Mouse (Mus musculus) embryonic facial prominence, embryonic 10.5 days (tissue): ENCODE data around the gene Met. TPM values are rescaled to one million over a fixed set of nuclear protein-coding genes. Genes with fewer than 3 reads are reported as not detected.

Experiments used
- DNase-seq: peaks from one replicate; pipeline ENCODE4 v3.0.0-alpha.2; 2017; ENCODE audit warnings: low spot score
- H3K27ac ChIP-seq: fragments of 300-500 bp; sonication (generic); replicated peaks from 2 replicates; pipeline ENCODE4 v1.5.1; 2016; ENCODE audit warnings: mild to moderate bottlenecking
- H3K27me3 ChIP-seq: fragments of 300-500 bp; sonication (generic); replicated peaks from 2 replicates; pipeline ENCODE4 v1.6.1; 2016; ENCODE audit warnings: low read depth, mild to moderate bottlenecking; ENCODE audit not compliant: poor library complexity, severe bottlenecking
- H3K36me3 ChIP-seq: fragments of 300-500 bp; sonication (generic); replicated peaks from 2 replicates; pipeline ENCODE4 v1.6.1; 2016; ENCODE audit warnings: mild to moderate bottlenecking, moderate library complexity
- H3K4me1 ChIP-seq: fragments of 300-500 bp; sonication (generic); 2 replicates; pipeline ENCODE4 v1.6.1; 2016
- H3K4me3 ChIP-seq: fragments of 300-500 bp; sonication (generic); 2 replicates; pipeline ENCODE4 v1.5.1; 2016; ENCODE audit warnings: mild to moderate bottlenecking, moderate library complexity
- H3K9me3 ChIP-seq: fragments of 300-500 bp; sonication (generic); 2 replicates; pipeline ENCODE4 v1.6.1; 2016; ENCODE audit warnings: mild to moderate bottlenecking
- WGBS: fragments of 180-500 bp; shearing (Covaris S2); methylation state at CpG from one replicate; pipeline ENCODE4 v1.1.7; 2016; 5-methylcytosine and 5-hydroxymethylcytosine counted together
- polyA plus RNA-seq: library from polyadenylated mRNA; unstranded; fragments of >200 nt; fragmentation: Nextera tagmentation; extraction: Ambion mirVana; gene quantifications from 2 replicates; pipeline ENCODE4 v1.2.1, GENCODE M21; 2016

Met gene
- polyA plus RNA-seq, 1 experiment from 2014 or later, result 1.9 TPM

DNA sequence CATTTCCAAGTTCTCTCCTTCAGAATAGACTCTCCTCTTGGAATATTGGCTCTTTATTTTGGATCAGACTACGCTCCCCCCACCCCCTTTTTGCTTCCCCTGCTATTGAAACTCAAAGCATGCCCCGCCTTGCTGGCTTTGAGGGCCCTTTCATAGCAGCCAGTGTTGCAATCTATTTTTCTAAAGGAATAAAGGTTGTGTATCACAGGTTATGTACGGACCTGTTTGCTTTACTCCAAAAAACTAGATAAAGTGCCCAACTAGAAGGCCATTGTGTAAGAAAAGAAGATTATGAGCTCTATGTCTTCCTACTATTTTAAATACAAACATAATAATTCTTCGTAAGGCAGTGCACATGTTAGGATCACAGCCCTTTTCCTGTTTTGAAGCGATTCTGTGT, 5.4 kb downstream of the Met start:
- no peak for DNase-seq
- peaks cover 40% of the 10 kb centered on the region for H3K27me3 ChIP-seq
- no peaks in the 10 kb centered on the region for H3K36me3 ChIP-seq
- H3K4me1 ChIP-seq, result peaks cover 7% of the 10 kb centered on the region
- no peak overlapping the region for H3K4me3 ChIP-seq
- no peak overlapping the region for H3K27ac ChIP-seq
- H3K9me3 ChIP-seq, result no peaks in the 10 kb centered on the region
- WGBS, result 88% methylated on average over 5 of the region's 5 CpGs

DNA sequence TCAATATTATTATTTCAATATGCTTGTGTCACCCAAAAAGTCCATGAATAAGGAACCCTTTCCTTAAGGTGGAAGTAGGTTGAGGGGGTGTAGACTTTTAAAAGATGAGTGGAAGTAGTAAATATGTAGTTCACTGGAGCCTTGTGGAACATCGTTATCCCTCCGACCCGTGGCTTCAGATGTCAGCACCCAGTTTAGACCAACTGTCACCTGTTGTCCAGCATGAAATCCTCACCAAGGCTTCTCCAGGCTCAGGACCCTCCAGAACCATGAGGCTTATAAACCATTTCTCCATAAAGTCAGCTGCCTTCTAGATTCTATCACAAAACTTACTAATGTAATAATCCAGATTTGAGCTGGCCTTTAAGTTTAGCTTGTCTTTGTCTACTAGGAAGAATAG, 9.5 kb downstream of the Met start:
- 0 out of 2 replicates have a peak, but pooled peaks cover 3% of the 10 kb centered on the region for H3K27me3 ChIP-seq
- 87% methylated on average over 3 of the region's 3 CpGs for WGBS
- no peak overlapping the region for H3K4me3 ChIP-seq
- no peak for DNase-seq
- no peak overlapping the region for H3K27ac ChIP-seq
- H3K4me1 ChIP-seq, result no peaks in the 10 kb centered on the region
- no peaks in the 10 kb centered on the region for H3K36me3 ChIP-seq
- no peaks in the 10 kb centered on the region for H3K9me3 ChIP-seq

DNA sequence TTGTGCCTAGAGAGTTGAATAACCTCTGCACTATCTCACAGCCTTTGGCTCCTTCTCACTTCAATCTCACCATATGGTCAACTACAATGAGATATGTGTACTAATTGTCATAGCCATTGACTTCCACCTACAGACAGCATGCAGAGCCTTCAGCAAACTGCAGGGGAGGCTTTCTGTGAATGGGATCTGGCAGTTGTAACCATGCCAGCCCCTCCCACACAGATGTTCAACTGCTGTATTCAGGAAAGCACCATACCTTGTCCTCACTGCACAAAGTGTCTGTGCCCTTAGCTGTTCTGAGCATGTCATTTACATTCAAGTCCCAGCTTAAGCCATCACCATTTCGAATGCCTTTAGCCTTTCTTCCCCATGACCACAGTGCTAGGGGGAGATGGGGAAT, 14.2 kb downstream of the Met start:
- no peaks in the 10 kb centered on the region for H3K36me3 ChIP-seq
- 82% methylated on average over 1 of the region's 1 CpGs for WGBS
- no peaks in the 10 kb centered on the region for H3K4me1 ChIP-seq
- H3K4me3 ChIP-seq, result no peak overlapping the region
- H3K27me3 ChIP-seq, result no peaks in the 10 kb centered on the region
- H3K9me3 ChIP-seq, result no peaks in the 10 kb centered on the region
- no peak for DNase-seq
- H3K27ac ChIP-seq, result no peak overlapping the region

DNA sequence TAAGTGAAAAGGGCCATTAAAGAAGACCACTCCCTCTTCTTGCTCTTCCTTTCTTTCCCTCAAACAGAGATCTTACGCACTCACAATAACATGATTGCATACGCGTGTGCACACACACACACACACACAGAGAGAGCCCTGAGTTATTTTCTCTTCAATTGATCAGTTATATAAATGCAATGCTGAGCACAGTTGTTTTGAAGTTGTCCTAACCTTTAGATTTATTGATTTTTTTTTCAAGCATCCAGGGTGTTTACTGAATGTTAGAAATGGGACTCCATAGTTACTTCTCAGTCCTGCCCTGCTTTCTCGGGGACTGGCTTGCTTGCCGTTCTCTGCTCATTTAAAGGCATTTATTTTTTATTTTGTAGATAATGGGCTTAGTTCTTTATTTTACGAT, 14.7 kb downstream of the Met start:
- Histone ChIP-seq H3K4me1 (no peaks in the 10 kb centered on the region), H3K27ac (no peak overlapping the region), H3K36me3 (no peaks in the 10 kb centered on the region), H3K4me3 (no peak overlapping the region), H3K27me3 (no peaks in the 10 kb centered on the region), H3K9me3 (no peaks in the 10 kb centered on the region)
- DNase-seq, result no peak
- WGBS, result 91% methylated on average over 6 of the region's 6 CpGs

DNA sequence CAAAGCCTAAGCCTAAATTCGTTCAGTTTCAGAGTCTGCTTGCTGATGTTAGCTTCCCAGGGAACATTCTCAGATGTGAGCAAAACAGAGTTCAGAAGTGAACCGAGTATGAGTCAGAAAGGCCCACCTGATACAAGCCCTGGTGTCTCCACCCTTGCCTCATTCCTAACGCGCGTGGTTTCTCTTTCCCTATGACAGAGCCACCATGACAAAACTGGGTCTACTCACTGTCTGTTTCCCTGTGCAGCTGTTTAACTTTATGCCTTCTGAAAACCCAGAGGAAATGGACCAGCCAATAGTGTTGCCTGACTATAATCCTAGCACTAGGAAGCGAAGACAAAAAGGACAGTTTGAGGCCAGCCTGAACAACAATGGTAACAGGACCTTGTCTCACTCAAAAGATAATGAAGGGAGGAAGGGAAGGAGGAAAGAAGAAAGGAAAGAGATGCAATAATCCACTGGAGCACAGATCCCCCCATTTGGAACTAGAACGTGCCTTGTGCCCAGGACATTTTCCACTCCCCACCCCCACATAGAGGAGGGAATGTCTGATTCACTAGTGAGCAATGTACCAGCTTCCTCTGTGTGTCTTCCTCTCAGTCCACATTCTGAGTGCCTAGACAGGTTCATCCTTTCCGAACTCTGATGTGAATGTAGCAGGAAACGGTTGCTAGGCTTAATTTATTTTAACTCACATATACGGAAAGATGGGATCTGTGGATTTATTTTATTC, 15.4 kb downstream of the Met start:
- DNase-seq, result no peak
- no peak overlapping the region for H3K27ac ChIP-seq
- no peaks in the 10 kb centered on the region for H3K27me3 ChIP-seq
- 82% methylated on average over 10 of the region's 10 CpGs for WGBS
- no peaks in the 10 kb centered on the region for H3K36me3 ChIP-seq
- H3K9me3 ChIP-seq, result no peaks in the 10 kb centered on the region
- no peak overlapping the region for H3K4me3 ChIP-seq
- no peaks in the 10 kb centered on the region for H3K4me1 ChIP-seq

DNA sequence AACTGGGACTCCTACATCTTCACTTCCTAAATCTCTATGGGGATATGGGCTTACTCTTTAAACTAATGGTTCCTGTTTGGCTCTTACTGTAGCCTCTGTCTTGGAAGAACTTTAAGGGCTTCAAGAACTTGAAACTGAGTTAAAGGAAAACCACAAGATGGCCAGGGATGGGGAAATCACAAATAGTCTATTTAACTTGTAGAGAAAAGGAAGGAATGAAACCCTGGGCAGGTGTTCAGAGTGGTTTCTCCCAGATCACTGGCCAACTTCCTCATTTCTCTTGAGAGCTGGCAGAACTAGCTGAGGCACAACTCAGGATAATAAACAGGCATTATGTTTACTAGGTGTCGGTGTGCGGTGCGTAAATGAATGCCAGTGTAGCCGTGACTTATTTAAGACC, 17.5 kb downstream of the Met start:
- Histone ChIP-seq H3K4me1 (no peaks in the 10 kb centered on the region), H3K36me3 (no peaks in the 10 kb centered on the region), H3K27ac (no peak overlapping the region), H3K4me3 (no peak overlapping the region), H3K27me3 (no peaks in the 10 kb centered on the region), H3K9me3 (no peaks in the 10 kb centered on the region)
- DNase-seq, result no peak
- 86% methylated on average over 4 of the region's 4 CpGs for WGBS

DNA sequence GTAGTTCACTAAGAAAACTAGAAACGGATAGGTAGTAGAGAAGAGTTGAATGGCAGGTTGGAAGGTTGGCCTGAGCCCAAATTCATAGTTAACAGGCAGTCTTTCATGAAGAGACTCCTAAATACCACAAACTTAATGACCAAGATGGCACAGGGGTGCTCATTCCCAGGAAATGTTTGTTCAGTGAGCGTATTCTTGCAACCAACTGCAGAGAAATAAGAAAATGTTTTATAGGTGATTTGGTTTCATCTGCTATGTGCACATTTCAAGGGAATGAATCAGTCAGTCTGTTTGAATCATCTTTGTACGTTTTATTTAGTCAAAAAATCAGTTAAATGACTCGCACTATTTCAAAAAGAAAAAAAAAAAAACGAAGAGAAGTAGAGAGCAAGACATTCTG, 21.6 kb downstream of the Met start:
- Histone ChIP-seq H3K9me3 (no peaks in the 10 kb centered on the region), H3K4me3 (no peak overlapping the region), H3K27me3 (no peaks in the 10 kb centered on the region), H3K27ac (no peak overlapping the region), H3K36me3 (no peaks in the 10 kb centered on the region), H3K4me1 (no peaks in the 10 kb centered on the region)
- DNase-seq, result no peak
- 88% methylated on average over 5 of the region's 5 CpGs for WGBS

DNA sequence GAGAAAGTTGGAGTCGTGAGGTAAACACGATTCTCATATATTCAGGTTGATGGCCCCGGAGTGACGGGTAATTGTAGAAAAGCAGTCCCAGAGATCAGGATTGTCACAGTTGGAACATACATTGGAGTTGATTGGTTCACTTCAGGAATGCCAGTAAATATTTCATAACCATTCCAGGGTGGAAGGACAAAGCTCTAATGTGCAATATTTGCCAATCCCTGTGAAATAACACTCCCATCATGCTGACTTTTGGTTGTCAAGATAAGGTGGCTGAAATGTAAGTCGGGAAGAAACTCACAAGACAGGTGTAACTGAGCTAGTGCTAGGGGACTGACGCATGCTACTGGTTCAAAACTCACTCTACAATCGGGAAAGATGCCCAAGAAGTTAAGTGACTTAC, 22.2 kb downstream of the Met start:
- Histone ChIP-seq H3K36me3 (no peaks in the 10 kb centered on the region), H3K27ac (no peak overlapping the region), H3K4me1 (no peaks in the 10 kb centered on the region), H3K27me3 (no peaks in the 10 kb centered on the region), H3K4me3 (no peak overlapping the region), H3K9me3 (no peaks in the 10 kb centered on the region)
- 91% methylated on average over 7 of the region's 7 CpGs for whole genome bisulfite sequencing
- no peak for DNase-seq

DNA sequence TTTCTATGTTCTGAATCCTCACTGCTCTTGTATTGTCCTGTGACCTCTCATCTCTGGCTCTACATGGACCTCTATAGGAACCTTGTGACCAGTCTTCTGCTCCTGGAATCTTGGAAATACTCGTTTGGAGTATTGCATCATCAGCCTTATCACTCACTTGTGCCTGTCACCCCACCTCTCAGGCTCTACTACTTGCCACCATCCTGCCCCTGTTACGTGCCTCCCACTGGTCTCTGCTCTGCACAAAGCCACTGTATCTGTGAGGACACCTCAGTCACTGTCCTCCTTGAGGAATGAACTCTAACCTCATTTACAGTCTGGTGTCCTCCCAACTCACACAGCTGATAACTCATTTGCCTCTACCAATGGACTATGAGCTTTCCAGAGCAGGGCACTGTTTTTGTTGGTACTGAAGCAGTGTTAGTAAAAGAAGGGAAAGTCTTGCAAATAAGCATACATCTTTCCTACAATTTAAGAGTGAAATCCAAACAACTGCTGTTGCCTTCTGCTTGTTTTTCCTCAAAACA, 24.8 kb downstream of the Met start:
- Histone ChIP-seq H3K4me3 (no peak overlapping the region), H3K36me3 (no peaks in the 10 kb centered on the region)
- WGBS, result 72% methylated on average over 2 of the region's 2 CpGs

DNA sequence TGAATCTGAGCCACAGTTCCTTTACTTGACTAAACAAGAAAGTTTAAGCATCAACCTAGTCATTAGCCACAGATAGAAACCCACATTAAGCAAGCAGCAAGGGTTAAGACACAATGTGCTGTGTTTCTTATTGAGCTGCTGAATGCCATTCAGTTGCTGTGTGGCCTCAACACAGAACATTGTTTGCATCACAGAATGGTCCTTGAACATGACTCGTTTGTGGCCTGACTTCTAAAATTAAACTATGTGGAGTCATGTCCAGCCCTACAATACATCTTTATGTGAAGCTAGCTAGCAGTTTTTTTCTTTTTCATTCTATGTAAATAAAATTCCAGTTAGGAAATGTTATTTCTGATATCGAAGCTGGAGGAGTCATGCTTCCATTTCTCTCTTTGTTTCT, 27.2 kb downstream of the Met start:
- Histone ChIP-seq H3K36me3 (no peaks in the 10 kb centered on the region), H3K27me3 (no peaks in the 10 kb centered on the region), H3K4me3 (no peak overlapping the region), H3K27ac (no peak overlapping the region), H3K4me1 (no peaks in the 10 kb centered on the region), H3K9me3 (no peaks in the 10 kb centered on the region)
- DNase-seq, result no peak
- WGBS, result 77% methylated on average over 2 of the region's 2 CpGs

More for the DNA sequence above, 24.8 kb downstream of the Met start:
- Histone ChIP-seq H3K9me3 (no peaks in the 10 kb centered on the region), H3K27ac (no peak overlapping the region), H3K27me3 (no peaks in the 10 kb centered on the region), H3K4me1 (no peaks in the 10 kb centered on the region)
- no peak for DNase-seq

DNA sequence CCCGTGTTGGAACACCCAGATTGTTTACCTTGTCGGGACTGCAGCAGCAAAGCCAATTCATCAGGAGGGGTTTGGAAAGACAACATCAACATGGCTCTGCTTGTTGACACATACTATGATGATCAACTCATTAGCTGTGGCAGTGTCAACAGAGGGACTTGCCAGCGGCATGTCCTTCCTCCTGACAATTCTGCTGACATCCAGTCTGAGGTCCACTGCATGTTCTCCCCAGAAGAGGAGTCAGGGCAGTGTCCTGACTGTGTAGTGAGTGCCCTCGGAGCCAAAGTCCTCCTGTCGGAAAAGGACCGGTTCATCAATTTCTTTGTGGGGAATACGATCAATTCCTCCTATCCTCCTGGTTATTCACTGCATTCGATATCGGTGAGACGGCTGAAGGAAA, 27.9 kb downstream of the Met start:
- 90% methylated on average over 10 of the region's 10 CpGs for WGBS
- DNase-seq, result no peak
- Histone ChIP-seq H3K4me1 (no peaks in the 10 kb centered on the region), H3K9me3 (no peaks in the 10 kb centered on the region), H3K4me3 (no peak overlapping the region), H3K27ac (no peak overlapping the region), H3K36me3 (no peaks in the 10 kb centered on the region), H3K27me3 (no peaks in the 10 kb centered on the region)

DNA sequence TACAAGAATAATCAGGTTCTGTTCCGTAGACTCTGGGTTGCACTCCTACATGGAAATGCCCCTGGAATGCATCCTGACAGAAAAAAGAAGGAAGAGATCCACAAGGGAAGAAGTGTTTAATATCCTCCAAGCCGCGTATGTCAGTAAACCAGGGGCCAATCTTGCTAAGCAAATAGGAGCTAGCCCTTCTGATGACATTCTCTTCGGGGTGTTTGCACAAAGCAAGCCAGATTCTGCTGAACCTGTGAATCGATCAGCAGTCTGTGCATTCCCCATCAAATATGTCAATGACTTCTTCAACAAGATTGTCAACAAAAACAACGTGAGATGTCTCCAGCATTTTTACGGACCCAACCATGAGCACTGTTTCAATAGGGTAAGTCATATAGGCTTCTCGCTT, 28.5 kb downstream of the Met start:
- DNase-seq, result no peak
- H3K9me3 ChIP-seq, result no peaks in the 10 kb centered on the region
- H3K27me3 ChIP-seq, result no peaks in the 10 kb centered on the region
- no peak overlapping the region for H3K4me3 ChIP-seq
- peaks cover 6% of the 10 kb centered on the region for H3K4me1 ChIP-seq
- no peak overlapping the region for H3K27ac ChIP-seq
- no peaks in the 10 kb centered on the region for H3K36me3 ChIP-seq
- 90% methylated on average over 8 of the region's 8 CpGs for WGBS

DNA sequence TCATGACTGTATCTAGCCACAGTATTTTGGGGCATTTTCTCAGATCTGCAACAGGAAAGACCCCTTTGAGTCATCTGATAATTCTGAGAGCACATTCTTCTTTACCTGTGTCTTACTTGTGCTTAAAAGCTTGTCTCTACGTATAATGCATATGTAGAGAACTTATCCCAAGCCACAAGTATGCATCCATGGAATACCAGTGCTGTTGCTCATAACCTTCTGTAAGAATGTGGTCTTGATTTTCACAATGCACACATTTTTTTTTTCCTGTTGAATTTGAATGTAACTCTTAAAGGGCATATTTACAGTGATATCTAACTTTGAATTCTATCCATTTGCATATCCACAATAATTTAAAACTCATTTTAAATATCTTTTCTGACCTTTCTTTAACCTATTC, 31.8 kb downstream of the Met start:
- Histone ChIP-seq H3K27me3 (no peaks in the 10 kb centered on the region), H3K4me3 (no peak overlapping the region), H3K4me1 (peaks cover 15% of the 10 kb centered on the region), H3K9me3 (no peaks in the 10 kb centered on the region), H3K27ac (no peak overlapping the region), H3K36me3 (no peaks in the 10 kb centered on the region)
- WGBS, result 97% methylated on average over 1 of the region's 1 CpGs
- DNase-seq, result no peak
